Mouse (Mus musculus): ENCODE data around the gene Gm45194.

- no peak for TF ChIP-seq GATA1 (IDR thresholded peaks at IDR 0.05; ENCODE audit: low read length)
- TF ChIP-seq TAL1 (IDR thresholded peaks at IDR 0.05; ENCODE audit: low read length): no peak
Measured at GRCm38 (mm10) chrX:112255513-112255912, 364.3 kb downstream of the Gm45194 start.
